Mouse (Mus musculus) fibroblast of lung, adult 2 months (primary cell): Measurements from ENCODE around the gene Vmn2r52.
"Not testable (repeated sequence)": the region's sequence is repeated elsewhere in the genome, so short reads cannot be mapped to it uniquely, and the experiment has no call there.

Source experiments
- DNase-seq: peaks from one replicate; pipeline ENCODE4 v3.0.0-alpha.2; 2011; ENCODE audit warnings: low read depth

Gene Vmn2r52

DNA sequence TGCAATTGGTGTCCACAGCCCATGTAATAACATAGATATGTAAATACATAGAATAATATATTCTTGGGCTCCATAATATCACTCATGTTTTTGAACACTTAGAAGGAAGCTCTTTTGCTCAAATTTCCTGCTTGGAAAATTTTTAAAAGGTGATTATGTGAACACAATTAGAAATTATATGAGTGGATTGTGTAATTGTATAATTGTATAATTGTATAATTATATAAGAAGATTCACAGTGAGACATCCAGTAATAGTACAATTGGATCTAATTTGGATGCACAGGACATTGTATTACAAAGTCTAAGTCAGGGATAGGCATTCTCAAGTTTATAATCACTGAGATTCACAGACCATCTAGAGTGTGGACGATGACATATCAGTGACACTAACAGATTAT lies at the start of gene Vmn2r52:
TSS of gene Vmn2r52 (minus strand) at position 101 of the 400 bp plus-strand sequence.
- no peak for DNase-seq

DNA sequence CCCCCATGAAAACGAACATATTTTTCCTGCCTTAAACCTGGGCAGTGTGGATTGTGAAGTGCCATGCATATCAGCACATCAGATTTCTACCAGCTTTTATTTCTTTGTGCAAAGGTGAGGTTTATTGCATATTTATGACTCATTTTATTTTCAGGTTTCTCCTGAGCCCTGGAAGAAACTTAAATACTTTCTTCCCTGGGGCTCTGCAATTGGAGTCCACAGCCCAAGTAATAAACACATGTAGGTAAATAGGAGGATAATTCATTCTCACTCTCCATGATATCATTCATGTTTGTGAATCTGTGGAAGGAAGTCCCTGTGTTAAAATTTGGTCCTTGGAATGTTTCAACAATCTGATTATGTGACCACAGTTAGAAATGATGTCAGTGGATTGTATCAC lies 70.7 kb downstream of the Vmn2r52 start, which contains the start of gene Vmn2r51:
TSS of gene Vmn2r51 (minus strand) at position 101 of the 400 bp plus-strand sequence.
- not testable (repeated sequence) for DNase-seq
